Mouse (Mus musculus) heart, postnatal 25 days (tissue): ENCODE measurements around the gene 1810062G17Rik. TPM values are rescaled to one million over a fixed set of nuclear protein-coding genes. Genes with fewer than 3 reads are reported as not detected.
A peak's percentile ranks its signal among the peaks of the same experiment; 100 is the strongest.

Experiments used
- DNase-seq: peaks from one replicate; pipeline ENCODE4 v3.0.0; 2022; ENCODE audit warnings: low spot score
- intact Hi-C: fragments of 180-260 bp; cut with DNase I; formaldehyde crosslinking; loops from one replicate; pipeline ENCODE4 v1.15.1; 2025
- microRNA-seq: library from miRNA; unstranded; fragments of <30 nt; microRNA quantifications from one replicate; pipeline ENCODE4 v1.2.0, GENCODE M21; 2022
- total RNA-seq, 2 experiments: library from RNA; stranded (reverse); gene quantifications; 2 replicates each; pipeline ENCODE4 v1.2.3; 2021

1810062G17Rik gene
- total RNA-seq, 2 experiments from 2014 or later = 0.31 TPM; not detected in 1

- DNase-seq = no peak
- intact Hi-C loops = no loop called here
These were observed 22.5 kb downstream of the 1810062G17Rik start for GRCm38 (mm10) chr3:36498224-36498623.

- no peak for DNase-seq
- intact Hi-C loops = no loop called here
These were observed 23.7 kb downstream of the 1810062G17Rik start for GRCm38 (mm10) chr3:36499418-36499817.

GRCm38 (mm10) chr3:36500976-36501375 lies 25.2 kb downstream of the 1810062G17Rik start:
- no peak for DNase-seq
- intact Hi-C loops = no loop called here

- intact Hi-C loops = no loop called here
- no peak for DNase-seq
These were observed 25.8 kb downstream of the 1810062G17Rik start for GRCm38 (mm10) chr3:36501546-36501945.

GRCm38 (mm10) chr3:36505306-36505705 lies 29.6 kb downstream of the 1810062G17Rik start:
- DNase-seq = no peak
- intact Hi-C loops = no loop called here

GRCm38 (mm10) chr3:36505809-36506735 lies 30.3 kb downstream of the 1810062G17Rik start:
- no peak for DNase-seq
- intact Hi-C loops = no loop called here

GRCm38 (mm10) chr3:36511491-36511890 lies 35.8 kb downstream of the 1810062G17Rik start:
- no peak for DNase-seq
- intact Hi-C loops = no loop called here

- DNase-seq = no peak
- intact Hi-C loops = no loop called here
These were observed 40.5 kb downstream of the 1810062G17Rik start for GRCm38 (mm10) chr3:36516196-36516595.

GRCm38 (mm10) chr3:36521073-36522060 lies 45.6 kb downstream of the 1810062G17Rik start, which contains the start of gene Gm11549:
Gene Gm11549 (minus strand): TSS chr3:36521813.
- no peak for DNase-seq

GRCm38 (mm10) chr3:36522137-36522536 lies 46.4 kb downstream of the 1810062G17Rik start:
- intact Hi-C loops = no loop called here
- no peak for DNase-seq

More at GRCm38 (mm10) chr3:36521073-36522060, 45.6 kb downstream of the 1810062G17Rik start, which contains the start of gene Gm11549:
- intact Hi-C loops = no loop called here

- intact Hi-C loops = no loop called here
- DNase-seq = no peak
These were observed 48.7 kb downstream of the 1810062G17Rik start for GRCm38 (mm10) chr3:36524466-36524865.

- peak; percentile 48 for DNase-seq
- intact Hi-C loops = no loop called here
These were observed 54.6 kb downstream of the 1810062G17Rik start for GRCm38 (mm10) chr3:36530345-36530744.

- intact Hi-C loops = no loop called here
- DNase-seq = no peak
These were observed 55.0 kb downstream of the 1810062G17Rik start for GRCm38 (mm10) chr3:36530781-36531180.

- no peak for DNase-seq
- intact Hi-C loops = no loop called here
These were observed 55.5 kb downstream of the 1810062G17Rik start for GRCm38 (mm10) chr3:36531242-36531641.

Small RNAs within 50 kb of the gene (microRNA-seq; reads per million reads assigned to microRNA genes)
- not detected for gene Mir7009

Other genes with a start within 250 kb of the 1810062G17Rik start
- gene Anxa5, start within 50 bp of the 1810062G17Rik start, total RNA-seq = 100 to 1,000 TPM; 136 to 138 TPM
- gene Gm11549, start 45.9 kb downstream of the 1810062G17Rik start, total RNA-seq = not detected
- 10 to 100 TPM; 19.4 to 20.1 TPM for gene Exosc9, start 76.7 kb downstream of the 1810062G17Rik start, total RNA-seq
- 1 to 10 TPM; 1.3 to 1.6 TPM for gene Ccna2, start 96.2 kb downstream of the 1810062G17Rik start, total RNA-seq
- 1 to 10 TPM; 5.2 to 6.2 TPM for gene Bbs7, start 137.5 kb downstream of the 1810062G17Rik start, total RNA-seq
- 1 to 10 TPM; 7.2 to 7.4 TPM for gene Trpc3, start 214.2 kb downstream of the 1810062G17Rik start, total RNA-seq